Mouse (Mus musculus) ES-Bruce4 (cell line): ENCODE data around the gene Ly86. TPM values are rescaled to one million over a fixed set of nuclear protein-coding genes. Genes with fewer than 3 reads are reported as not detected.

ENCODE experiments used
- H3K27ac ChIP-seq: 2 replicates; pipeline ENCODE4 v1.5.1; 2012; ENCODE audit warnings: low read length, inconsistent platforms; ENCODE audit not compliant: insufficient read depth
- H3K27me3 ChIP-seq: 2 replicates; pipeline ENCODE4 v1.6.1; 2012; ENCODE audit warnings: mild to moderate bottlenecking, low read length, inconsistent platforms; ENCODE audit not compliant: control insufficient read depth, poor library complexity, insufficient read depth, severe bottlenecking
- H3K36me3 ChIP-seq: 2 replicates; pipeline ENCODE4 v1.6.1; 2012; ENCODE audit warnings: inconsistent platforms, mild to moderate bottlenecking, low read length, moderate library complexity; ENCODE audit not compliant: control insufficient read depth, poor library complexity, insufficient read depth, severe bottlenecking
- H3K4me1 ChIP-seq: one replicate; pipeline ENCODE4 v1.8.1; 2011; ENCODE audit warnings: low read length; ENCODE audit not compliant: control insufficient read depth, insufficient read depth
- H3K4me3 ChIP-seq: 2 replicates; pipeline ENCODE4 v1.5.1; 2011; ENCODE audit warnings: low read depth, mild to moderate bottlenecking, low read length
- H3K9ac ChIP-seq: 2 replicates; pipeline ENCODE4 v1.6.1; 2012; ENCODE audit warnings: low read depth, mild to moderate bottlenecking, inconsistent platforms; ENCODE audit not compliant: poor library complexity, severe bottlenecking
- H3K9me3 ChIP-seq: replicated peaks from 2 replicates; pipeline ENCODE4 v1.6.1; 2012; ENCODE audit warnings: mild to moderate bottlenecking, low read length, inconsistent platforms; ENCODE audit not compliant: control insufficient read depth, poor library complexity, insufficient read depth, severe bottlenecking
- CTCF ChIP-seq: IDR thresholded peaks from one replicate; pipeline ENCODE4 v1.8.1; 2011; ENCODE audit warnings: low read depth, low read length
- EP300 ChIP-seq: IDR thresholded peaks from 2 replicates; pipeline ENCODE4 v1.6.1; 2011; ENCODE audit warnings: low read depth, low read length; ENCODE audit not compliant: insufficient read depth
- POLR2A ChIP-seq: IDR thresholded peaks from one replicate; pipeline ENCODE4 v1.8.1; 2011; ENCODE audit warnings: low read length; ENCODE audit not compliant: insufficient read depth
- polyA plus RNA-seq: library from polyadenylated mRNA; stranded (reverse); fragments of >200 nt; gene quantifications from 2 replicates; pipeline ENCODE4 v1.2.4, GENCODE M21; 2011; ENCODE audit warnings: low read depth; ENCODE audit not compliant: missing spikeins, insufficient read depth, insufficient read length

The Ly86 gene
- polyA plus RNA-seq, 1 experiment = not detected

DNA sequence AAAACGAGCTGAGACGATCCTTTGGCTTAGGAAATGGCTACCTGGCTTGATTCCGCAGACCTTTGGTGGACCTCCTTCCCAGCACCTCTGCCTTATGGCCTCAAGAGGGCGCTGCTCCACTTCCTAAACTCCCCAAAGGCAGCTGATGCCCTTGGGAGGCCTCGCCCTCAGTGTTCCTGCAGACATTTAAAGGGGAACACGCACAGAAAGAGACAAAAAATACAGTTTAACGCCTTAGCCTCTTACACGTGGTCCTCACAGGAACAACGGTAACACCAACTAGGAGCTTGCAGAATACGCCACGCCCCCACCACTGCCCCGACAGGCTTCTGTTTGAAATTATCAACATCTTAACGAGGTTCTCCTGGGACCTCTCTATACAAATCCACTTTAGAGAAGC is 108.2 kb downstream of the Ly86 start:
- TF ChIP-seq CTCF (peak; percentile 95), EP300 (peak; percentile 83), POLR2A (no peak)
- Histone ChIP-seq H3K36me3 (no peaks in the 10 kb centered on the region), H3K27me3 (no peaks in the 10 kb centered on the region), H3K4me3 (no peak overlapping the region), H3K9me3 (no peaks in the 10 kb centered on the region; the same call in 1 of the 2 replicates), H3K4me1 (peaks cover 10% of the 10 kb centered on the region), H3K27ac (peak overlapping the region; percentile 77; the same call in 1 of the 2 replicates), H3K9ac (peak overlapping the region; percentile 40)

GRCm38 (mm10) chr13:37454356-37454755 is 109.3 kb downstream of the Ly86 start:
- TF ChIP-seq EP300 (peak; percentile 69; the same call in 1 of the 2 replicates), POLR2A (no peak)
- Histone ChIP-seq H3K9ac (no peak overlapping the region), H3K27ac (peak overlapping the region; percentile 45), H3K27me3 (no peaks in the 10 kb centered on the region), H3K9me3 (no peaks in the 10 kb centered on the region), H3K4me1 (peaks cover 10% of the 10 kb centered on the region), H3K36me3 (no peaks in the 10 kb centered on the region), H3K4me3 (no peak overlapping the region)

- H3K27ac ChIP-seq = peak overlapping the region; percentile 64
- no peaks in the 10 kb centered on the region for H3K9me3 ChIP-seq
Observed at GRCm38 (mm10) chr13:37455561-37455960, 110.6 kb downstream of the Ly86 start.

GRCm38 (mm10) chr13:37457007-37457827 is 112.2 kb downstream of the Ly86 start:
- Histone ChIP-seq H3K36me3 (no peaks in the 10 kb centered on the region), H3K4me1 (peaks cover 10% of the 10 kb centered on the region), H3K9ac (no peak overlapping the region), H3K27me3 (no peaks in the 10 kb centered on the region), H3K9me3 (no peaks in the 10 kb centered on the region), H3K4me3 (no peak overlapping the region), H3K27ac (peak overlapping the region; percentile 76)
- TF ChIP-seq POLR2A (no peak), EP300 (peak; percentile 87)

More at GRCm38 (mm10) chr13:37455561-37455960, 110.6 kb downstream of the Ly86 start:
- H3K4me3 ChIP-seq = no peak overlapping the region
- TF ChIP-seq CTCF = no peak
- TF ChIP-seq EP300 = 0 out of 2 replicates have a peak, but pooled peaks have one; percentile 18
- peaks cover 10% of the 10 kb centered on the region for H3K4me1 ChIP-seq
- no peaks in the 10 kb centered on the region for H3K36me3 ChIP-seq
- no peak overlapping the region for H3K9ac ChIP-seq
- no peaks in the 10 kb centered on the region for H3K27me3 ChIP-seq

- Histone ChIP-seq H3K27ac (no peak overlapping the region), H3K9ac (no peak overlapping the region), H3K4me1 (peaks cover 10% of the 10 kb centered on the region), H3K9me3 (no peaks in the 10 kb centered on the region), H3K4me3 (no peak overlapping the region), H3K36me3 (no peaks in the 10 kb centered on the region), H3K27me3 (no peaks in the 10 kb centered on the region)
- no peak for TF ChIP-seq EP300
- TF ChIP-seq CTCF = no peak
- TF ChIP-seq POLR2A = no peak
Observed at GRCm38 (mm10) chr13:37458557-37458956, 113.5 kb downstream of the Ly86 start.

- Histone ChIP-seq H3K4me1 (peaks cover 10% of the 10 kb centered on the region), H3K4me3 (no peak overlapping the region), H3K36me3 (no peaks in the 10 kb centered on the region), H3K27me3 (no peaks in the 10 kb centered on the region), H3K9me3 (no peaks in the 10 kb centered on the region), H3K27ac (no peak overlapping the region), H3K9ac (no peak overlapping the region)
- TF ChIP-seq POLR2A (no peak), EP300 (no peak), CTCF (no peak)
Observed at GRCm38 (mm10) chr13:37459022-37459421, 114.0 kb downstream of the Ly86 start.
